Mouse (Mus musculus): ENCODE data around the gene Abhd11. TPM values are rescaled to one million over a fixed set of nuclear protein-coding genes. Genes with fewer than 3 reads are reported as not detected.

The Abhd11 gene
- total RNA-seq, 2 experiments from 2014 or later = 65.3 to 142 TPM

Other genes with a start within 250 kb of the Abhd11 start
- not detected in 2 replicates for gene Tmem270, start 102.4 kb upstream of the Abhd11 start, total RNA-seq (2015)
- not detected in 2 replicates for gene Tmem270, start 102.4 kb upstream of the Abhd11 start, total RNA-seq (2017)
- 17.0 and 19.0 TPM in 2 replicates for gene Cldn13, start 93.6 kb upstream of the Abhd11 start, total RNA-seq (2015)
- gene Cldn13, start 93.6 kb upstream of the Abhd11 start, total RNA-seq (2017) = 5.3 and 10.9 TPM in 2 replicates
- gene Mettl27, start 76.8 kb upstream of the Abhd11 start, total RNA-seq (2015) = 1.9 and 3.9 TPM in 2 replicates
- gene Mettl27, start 76.8 kb upstream of the Abhd11 start, total RNA-seq (2017) = 0.92 and 3.4 TPM in 2 replicates
- gene Cldn4, start 62.2 kb upstream of the Abhd11 start, total RNA-seq (2015) = not detected in 2 replicates
- not detected in 2 replicates for gene Cldn4, start 62.2 kb upstream of the Abhd11 start, total RNA-seq (2017)
- not detected in 2 replicates for gene Cldn3, start 22.9 kb upstream of the Abhd11 start, total RNA-seq (2015)
- gene Cldn3, start 22.9 kb upstream of the Abhd11 start, total RNA-seq (2017) = not detected in 2 replicates
- gene Stx1a, start 14.3 kb downstream of the Abhd11 start, total RNA-seq (2015) = 0.39 and 1.2 TPM in 2 replicates
- gene Stx1a, start 14.3 kb downstream of the Abhd11 start, total RNA-seq (2017) = 0.04 and 0.44 TPM in 2 replicates
- gene Dnajc30, start 55.0 kb downstream of the Abhd11 start, total RNA-seq (2015) = 18.0 and 18.6 TPM in 2 replicates
- 7.4 and 8.9 TPM in 2 replicates for gene Dnajc30, start 55.0 kb downstream of the Abhd11 start, total RNA-seq (2017)
- 60.7 and 61.7 TPM in 2 replicates for gene Bud23, start 55.8 kb downstream of the Abhd11 start, total RNA-seq (2015)
- 55.7 and 78.6 TPM in 2 replicates for gene Bud23, start 55.8 kb downstream of the Abhd11 start, total RNA-seq (2017)
- not detected in 2 replicates for gene Vps37d, start 69.1 kb downstream of the Abhd11 start, total RNA-seq (2015)
- not detected in 2 replicates for gene Vps37d, start 69.1 kb downstream of the Abhd11 start, total RNA-seq (2017)
- gene Mlxipl, start 80.7 kb downstream of the Abhd11 start, total RNA-seq (2015) = 0.07 and 0.27 TPM in 2 replicates
- not detected in 2 replicates for gene Mlxipl, start 80.7 kb downstream of the Abhd11 start, total RNA-seq (2017)
- 10.9 and 11.0 TPM in 2 replicates for gene Tbl2, start 140.5 kb downstream of the Abhd11 start, total RNA-seq (2015)
- gene Tbl2, start 140.5 kb downstream of the Abhd11 start, total RNA-seq (2017) = 14.9 and 18.7 TPM in 2 replicates
- 18.1 and 18.7 TPM in 2 replicates for gene Bcl7b, start 159.1 kb downstream of the Abhd11 start, total RNA-seq (2015)
- gene Bcl7b, start 159.1 kb downstream of the Abhd11 start, total RNA-seq (2017) = 24.8 and 25.2 TPM in 2 replicates
- 72.1 and 90.2 TPM in 2 replicates for gene Baz1b, start 178.1 kb downstream of the Abhd11 start, total RNA-seq (2015)
- gene Baz1b, start 178.1 kb downstream of the Abhd11 start, total RNA-seq (2017) = 128 and 160 TPM in 2 replicates
- 0.42 and 0.59 TPM in 2 replicates for gene Fzd9, start 242.1 kb downstream of the Abhd11 start, total RNA-seq (2015)
- 0.12 and 0.14 TPM in 2 replicates for gene Fzd9, start 242.1 kb downstream of the Abhd11 start, total RNA-seq (2017)